Comparison of ENCODE assay signal across 21 mouse cellular contexts in genomic region chr10:75973846-75974245, GRCm38 (mm10). TPM values are rescaled to one million over a fixed set of nuclear protein-coding genes. Genes with fewer than 3 reads are reported as not detected.
"Had no signal": no experiment of that assay in that cellular context is flagged by ENCODE, and none has a peak within 500 bp of the region (broad histone marks: within the 10 kb centered on the region; RNA-seq: fewer than 3 reads in every experiment).

No protein-coding gene starts in this region.

- H3K27me3 ChIP-seq: neural tube, embryonic 12.5 days; neural tube, embryonic 13.5 days; neural tube, embryonic 15.5 days; stomach, embryonic 15.5 days had no signal

- H3K9ac ChIP-seq: neural tube, embryonic 12.5 days; neural tube, embryonic 13.5 days; neural tube, embryonic 15.5 days; stomach, embryonic 15.5 days had no signal

- H3K27ac ChIP-seq: neural tube, embryonic 12.5 days; neural tube, embryonic 13.5 days; neural tube, embryonic 15.5 days; stomach, embryonic 15.5 days; stomach, postnatal 0 days had no signal

- H3K4me2 ChIP-seq: neural tube, embryonic 12.5 days; neural tube, embryonic 13.5 days; neural tube, embryonic 15.5 days; stomach, embryonic 15.5 days had no signal

- DNase-seq: retina, postnatal 1 day; right cerebral cortex, adult 18-20 months; right cerebral cortex, postnatal 14 days; right cerebral cortex, postnatal 25 days; right cerebral cortex, postnatal 4 days; spleen, adult 18-20 months; thymus, adult 18-20 months; thymus, adult 2 months; thymus, postnatal 14 days; thymus, postnatal 25 days; thymus, postnatal 36 days; thymus, postnatal 4 days had no signal

- H3K36me3 ChIP-seq: neural tube, embryonic 12.5 days; neural tube, embryonic 13.5 days; neural tube, embryonic 15.5 days; stomach, embryonic 15.5 days had no signal

- H3K4me3 ChIP-seq: neural tube, embryonic 12.5 days; neural tube, embryonic 13.5 days; neural tube, embryonic 15.5 days; stomach, embryonic 15.5 days had no signal

- H3K9me3 ChIP-seq: neural tube, embryonic 12.5 days; neural tube, embryonic 15.5 days; stomach, embryonic 15.5 days had no signal

- H3K4me1 ChIP-seq: neural tube, embryonic 15.5 days; stomach, embryonic 15.5 days had no signal

RNA-seq across cellular contexts. Expression of gene Gm5134, which starts 19.5 kb away (rescaled TPM):
- polyA plus RNA-seq: neural tube, embryonic 12.5 days; neural tube, embryonic 13.5 days; neural tube, embryonic 15.5 days; stomach, embryonic 14.5 days; stomach, embryonic 15.5 days; stomach, embryonic 16.5 days; stomach, postnatal 0 days had no signal

RNA-seq across cellular contexts. Expression of gene Vpreb3, which starts 31.0 kb away (rescaled TPM):
- polyA plus RNA-seq: urinary bladder, adult 2 months had no signal

RNA-seq across cellular contexts. Expression of gene Gm867, which starts 33.4 kb away (rescaled TPM):
- polyA plus RNA-seq: small intestine, adult 2 months; stomach, embryonic 14.5 days; urinary bladder, adult 2 months had no signal
